Mouse (Mus musculus) kidney, postnatal 10 days (tissue): ENCODE measurements around the gene Mtus2.
"Not testable (repeated sequence)": the region's sequence is repeated elsewhere in the genome, so short reads cannot be mapped to it uniquely, and the experiment has no call there.

Experiments used
- DNase-seq: peaks from one replicate; pipeline ENCODE4 v3.0.0; 2021; ENCODE audit warnings: mixed read lengths

Mtus2 gene

DNA sequence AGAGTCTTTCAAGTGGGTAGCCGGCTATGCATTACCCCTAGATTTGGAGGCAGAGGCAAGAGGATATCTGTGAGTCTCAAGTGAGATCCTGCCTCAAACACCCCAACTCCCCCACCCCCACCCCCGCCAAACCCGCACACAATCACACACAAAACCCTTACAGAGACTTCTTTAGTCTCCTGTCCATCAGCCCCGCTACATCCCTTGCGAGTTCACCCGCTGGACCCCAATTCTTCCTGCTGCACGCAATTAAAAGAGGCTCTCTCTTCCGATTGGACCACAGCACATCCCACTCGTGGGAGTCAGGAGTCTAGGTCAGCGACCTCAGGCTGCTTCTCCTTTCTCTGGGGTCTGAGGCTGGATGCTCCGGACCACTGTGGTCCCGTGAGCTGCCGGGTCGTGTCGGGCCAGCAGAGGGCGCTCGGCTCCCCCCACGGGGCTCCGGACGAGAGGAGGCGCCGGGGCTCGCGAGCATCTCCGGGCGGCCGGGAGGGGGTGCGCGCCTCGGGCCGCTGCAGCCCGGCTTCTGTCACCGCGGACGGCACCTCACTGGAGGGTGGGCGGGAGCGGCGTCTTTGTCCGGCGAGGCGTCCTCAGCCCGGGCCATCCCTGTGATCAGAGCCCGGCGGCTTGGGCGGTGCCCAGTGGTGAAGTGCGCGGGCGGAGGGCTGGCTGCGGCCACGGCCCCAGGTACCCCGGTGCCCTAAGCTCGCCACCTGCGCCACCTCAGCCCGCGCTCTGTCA is at the start of gene Mtus2:
TSS of gene Mtus2 (plus strand) at position 500 of the 744 bp plus-strand sequence.
- peak; percentile 89 for DNase-seq

DNA sequence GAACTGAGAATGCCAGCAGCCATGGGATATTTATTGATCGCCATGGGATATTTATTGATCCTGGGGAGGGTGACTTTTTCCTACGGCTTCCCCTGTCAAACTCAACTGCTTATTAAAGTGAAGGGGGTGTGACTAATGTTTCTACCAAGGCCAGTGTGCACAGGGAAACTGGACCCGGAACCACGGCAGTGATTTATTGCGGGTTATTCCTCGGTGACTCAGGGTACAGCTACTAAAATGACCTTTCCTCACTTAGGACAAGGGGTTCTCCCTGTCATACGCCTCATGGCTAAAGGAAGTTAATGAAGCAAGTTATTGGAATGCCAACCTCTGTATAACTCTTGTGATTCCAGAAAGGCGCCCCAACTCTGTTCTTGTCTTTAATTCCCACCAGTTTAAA is 49.3 kb upstream of the Mtus2 start:
- no peak for DNase-seq

GRCm38 (mm10) chr5:147910807-147911509 is 46.2 kb upstream of the Mtus2 start:
- no peak for DNase-seq

- DNase-seq, result no peak
These were observed 45.4 kb upstream of the Mtus2 start for GRCm38 (mm10) chr5:147911744-147912143.

GRCm38 (mm10) chr5:147913241-147913842 is 43.8 kb upstream of the Mtus2 start:
- peak; percentile 51 for DNase-seq

DNA sequence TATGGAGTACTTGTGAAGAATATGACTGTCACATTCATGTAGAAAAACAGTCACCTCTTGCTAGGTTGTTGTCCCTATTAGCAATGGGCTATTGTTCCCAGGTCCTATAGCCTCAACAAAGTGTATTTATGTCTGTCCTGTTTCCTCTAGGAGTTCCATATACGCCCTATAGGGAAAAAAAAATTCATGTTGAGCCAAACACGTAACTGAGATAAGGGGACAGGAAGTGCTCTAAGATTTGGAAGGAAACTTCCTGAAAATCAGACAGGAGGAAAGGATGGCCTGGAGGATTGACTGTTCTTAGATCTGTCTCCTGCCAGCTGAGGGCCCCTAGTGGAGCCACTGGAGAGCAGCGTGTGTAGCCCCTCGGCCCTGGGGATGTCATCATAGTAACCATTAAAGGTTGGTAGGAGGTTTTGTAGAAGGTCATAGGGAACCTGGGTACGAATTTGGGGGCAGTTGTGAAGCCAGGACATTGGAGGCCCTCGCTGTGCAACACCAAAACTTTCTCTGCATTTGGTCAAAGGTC is 42.0 kb upstream of the Mtus2 start:
- peak; percentile 34 for DNase-seq

- no peak for DNase-seq
These were observed 40.9 kb upstream of the Mtus2 start for GRCm38 (mm10) chr5:147916171-147916570.

DNA sequence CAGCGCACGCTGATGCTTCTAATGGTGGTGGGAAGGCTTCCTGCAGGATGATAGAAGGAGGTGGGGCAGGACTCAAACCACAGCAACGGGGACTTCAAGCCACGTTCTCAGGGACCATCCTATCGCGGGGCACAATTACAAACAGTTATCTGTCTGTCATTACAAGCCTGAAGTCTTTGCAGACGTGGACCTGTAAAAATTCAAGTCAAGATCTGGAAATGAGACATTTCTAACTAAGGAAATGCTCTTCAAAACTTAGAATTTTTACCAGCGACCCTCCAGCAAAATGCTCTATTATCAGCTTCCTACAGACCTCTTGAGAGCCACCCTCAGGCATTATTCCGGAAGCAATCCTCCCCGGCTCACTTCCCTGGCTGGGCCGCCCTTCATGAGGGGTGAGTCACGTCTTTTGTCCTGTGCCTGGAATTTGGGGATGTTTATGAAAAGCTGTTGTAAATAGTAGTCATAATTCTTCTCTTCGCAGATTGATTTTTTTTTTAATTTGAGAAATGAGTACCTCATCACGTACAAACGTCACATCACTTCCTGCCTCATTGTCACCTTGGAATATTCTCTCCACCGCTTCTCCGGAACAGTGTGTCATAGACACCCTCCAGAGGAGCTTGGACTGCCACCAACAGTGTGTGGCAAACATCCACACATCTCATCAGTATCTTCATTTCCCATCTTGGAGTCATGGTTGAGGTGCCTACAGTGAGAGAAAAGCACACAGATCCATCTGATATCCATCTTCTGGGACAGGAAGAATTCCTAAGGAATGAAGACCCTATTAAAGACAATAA is 38.9 kb upstream of the Mtus2 start:
- peak; percentile 61 for DNase-seq

DNA sequence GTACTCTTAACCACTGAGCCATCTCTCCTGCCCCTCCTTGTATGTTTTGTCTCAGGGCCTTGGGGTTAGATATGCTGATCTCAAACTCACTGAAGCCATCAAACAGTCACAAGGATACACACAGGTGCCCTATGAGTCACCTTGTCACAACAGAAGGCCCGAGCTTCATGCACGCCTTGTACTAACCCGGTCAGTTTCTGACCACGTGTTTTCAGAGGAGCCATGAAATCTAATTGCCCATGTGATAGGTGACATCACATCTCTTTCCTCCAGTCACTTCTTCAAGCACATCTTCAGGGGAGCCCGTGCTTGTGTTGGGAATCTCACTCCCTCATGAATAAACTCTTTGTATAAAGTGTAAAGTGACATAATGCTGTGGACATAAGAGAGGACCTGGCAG is 32.5 kb upstream of the Mtus2 start:
- DNase-seq, result no peak

DNA sequence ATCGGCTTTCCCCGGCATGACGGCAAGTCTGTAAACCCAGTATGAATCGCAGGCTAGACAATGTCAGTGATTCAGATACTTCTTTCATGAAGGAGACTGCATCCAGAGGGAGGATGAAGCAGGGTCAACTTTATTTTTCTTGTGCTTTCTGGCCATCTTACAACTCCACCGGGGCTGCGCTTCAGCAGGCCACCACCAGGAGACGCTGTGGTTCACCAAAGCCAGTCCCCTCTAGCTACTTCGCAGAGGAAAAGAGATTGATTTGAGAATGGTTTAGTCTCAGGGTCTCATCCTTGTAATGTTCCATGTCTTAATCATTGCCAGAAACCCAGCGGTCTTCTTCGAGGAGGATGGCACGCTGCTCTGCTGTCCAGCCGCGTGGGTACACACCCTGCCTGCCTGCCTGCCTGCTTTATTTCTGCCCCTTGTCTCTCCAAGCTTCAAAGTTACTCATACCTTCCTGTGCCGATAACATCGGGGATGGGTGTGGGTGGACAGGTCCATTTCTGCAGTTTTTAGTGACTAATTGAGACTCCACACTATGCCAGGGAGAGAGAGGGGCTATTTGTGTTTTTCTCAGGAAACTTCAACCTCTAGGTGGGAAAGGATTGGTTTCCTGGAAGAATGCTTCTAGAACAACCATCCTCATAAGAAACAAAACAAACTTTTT is 31.1 kb upstream of the Mtus2 start:
- peak; percentile 44 for DNase-seq

DNA sequence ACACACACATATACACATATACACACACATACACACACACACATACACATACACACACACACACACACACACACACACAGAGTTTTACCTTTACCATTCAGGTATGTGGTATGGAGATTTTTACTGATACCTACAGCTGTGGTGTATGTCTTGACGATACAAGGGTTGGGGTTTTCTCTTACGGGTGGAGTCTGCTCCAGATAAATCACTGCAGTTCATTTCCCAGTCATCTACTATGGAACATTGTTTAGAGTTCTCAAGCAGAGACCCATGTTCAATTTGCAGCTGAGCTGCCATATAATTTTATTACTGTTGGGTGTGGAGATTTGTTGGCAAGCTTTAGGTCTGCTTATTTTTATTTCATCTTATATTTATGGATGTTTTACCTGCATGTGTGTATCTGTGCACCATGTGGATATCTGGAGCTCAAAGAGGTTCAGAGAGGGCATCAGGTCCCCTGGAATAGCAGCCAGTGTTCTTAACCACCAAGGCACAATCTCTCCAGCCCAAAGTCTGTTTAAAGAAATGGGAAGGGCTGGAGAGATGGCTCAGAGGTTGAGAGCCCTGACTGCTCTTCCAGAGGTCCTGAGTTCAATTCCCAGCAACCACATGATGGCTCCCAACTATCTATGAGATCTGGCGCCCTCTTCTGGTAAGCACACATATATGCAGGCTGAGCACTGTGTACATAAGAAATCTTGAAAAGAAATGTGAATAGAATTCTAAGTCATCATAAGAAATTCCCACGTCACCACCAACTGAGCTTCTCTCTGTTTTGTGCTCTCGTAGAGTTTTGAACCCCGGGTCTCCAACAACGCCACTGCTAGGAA is 28.2 kb upstream of the Mtus2 start:
- DNase-seq, result no peak

DNA sequence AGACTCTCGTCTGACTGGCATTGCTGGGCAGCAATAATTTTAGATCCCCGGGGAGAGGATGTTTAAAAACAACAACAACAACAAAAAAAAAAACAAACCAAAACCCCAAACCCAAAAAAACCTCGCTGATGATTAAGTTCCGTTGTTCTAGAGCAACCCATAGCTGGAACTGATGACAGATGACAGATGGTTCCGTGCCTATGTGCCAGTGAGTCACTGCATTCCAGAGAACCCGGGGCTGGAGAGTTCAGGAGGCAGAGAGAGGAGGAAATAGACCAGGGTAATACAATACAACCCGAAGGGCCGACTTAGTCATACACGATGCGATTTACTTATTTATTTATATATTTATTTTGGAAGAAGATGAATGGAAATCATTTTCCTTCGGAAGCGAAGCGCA is 22.0 kb upstream of the Mtus2 start:
- DNase-seq, result no peak

GRCm38 (mm10) chr5:147939226-147939625 is 17.9 kb upstream of the Mtus2 start:
- no peak for DNase-seq

- peak; percentile 52 for DNase-seq
These were observed 12.0 kb upstream of the Mtus2 start for GRCm38 (mm10) chr5:147945000-147945666.

DNA sequence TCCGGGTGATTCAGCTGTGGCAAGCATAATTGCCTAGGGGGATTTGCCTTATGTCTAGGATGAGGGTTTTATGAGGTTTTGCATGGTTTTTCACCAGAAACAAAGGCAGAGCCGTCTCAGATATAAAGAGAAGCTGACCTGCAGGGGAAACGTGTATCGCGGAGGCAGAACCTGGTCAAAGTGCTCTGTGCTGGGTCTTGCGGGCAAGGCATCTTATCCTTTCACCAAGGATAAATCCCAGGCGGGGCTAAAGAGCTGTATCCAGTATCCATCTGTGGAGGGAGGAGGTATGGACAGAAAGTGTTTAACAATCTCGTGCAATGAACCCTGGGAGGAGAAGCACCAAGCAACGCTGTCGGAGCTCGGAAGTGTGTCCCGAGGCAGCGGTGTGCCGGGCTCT is 7.2 kb upstream of the Mtus2 start:
- no peak for DNase-seq

DNA sequence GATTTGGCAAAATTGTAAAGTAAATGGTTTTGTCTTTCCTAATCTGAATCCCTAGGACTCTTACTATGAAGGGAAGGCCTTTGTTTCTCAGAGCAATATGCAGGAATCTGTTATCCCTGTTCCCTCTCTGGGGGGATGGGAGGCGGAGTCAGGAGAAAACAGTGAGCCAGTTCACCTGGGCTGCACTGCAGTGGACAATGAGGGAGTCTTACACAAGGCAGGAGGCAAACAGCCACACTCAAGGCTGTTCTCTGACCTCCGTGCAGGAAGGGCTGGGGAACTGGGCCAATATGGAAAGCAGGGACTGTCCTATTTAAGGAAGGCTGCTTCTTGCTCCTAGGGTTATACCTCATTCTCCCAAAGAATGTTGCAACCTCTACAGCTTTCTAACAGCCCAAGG is 5.4 kb upstream of the Mtus2 start:
- no peak for DNase-seq

- DNase-seq, result not testable (repeated sequence)
These were observed 3.9 kb upstream of the Mtus2 start for GRCm38 (mm10) chr5:147953181-147953580.

GRCm38 (mm10) chr5:147955671-147956070 is 1.4 kb upstream of the Mtus2 start:
- no peak for DNase-seq

DNA sequence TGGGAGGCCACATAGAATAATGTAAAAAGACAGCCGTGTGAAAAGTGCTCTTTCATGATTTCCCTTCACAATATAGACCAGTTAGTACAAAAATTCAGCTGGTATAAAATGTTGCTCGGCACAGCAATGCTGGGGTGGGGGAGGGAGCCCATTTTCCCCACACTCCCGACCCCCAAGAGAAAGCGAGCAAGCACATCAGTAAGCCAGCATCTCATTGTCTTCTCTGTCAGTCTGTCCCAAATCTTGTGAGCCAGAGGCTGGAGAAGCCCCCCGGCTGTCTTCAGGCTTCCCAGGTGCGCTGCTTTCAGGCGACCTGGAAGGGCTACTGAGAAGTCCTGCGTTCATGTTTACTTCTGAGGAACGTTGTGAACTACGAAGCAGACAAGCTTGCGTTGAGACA is 699 bp upstream of the Mtus2 start:
- DNase-seq, result no peak

DNA sequence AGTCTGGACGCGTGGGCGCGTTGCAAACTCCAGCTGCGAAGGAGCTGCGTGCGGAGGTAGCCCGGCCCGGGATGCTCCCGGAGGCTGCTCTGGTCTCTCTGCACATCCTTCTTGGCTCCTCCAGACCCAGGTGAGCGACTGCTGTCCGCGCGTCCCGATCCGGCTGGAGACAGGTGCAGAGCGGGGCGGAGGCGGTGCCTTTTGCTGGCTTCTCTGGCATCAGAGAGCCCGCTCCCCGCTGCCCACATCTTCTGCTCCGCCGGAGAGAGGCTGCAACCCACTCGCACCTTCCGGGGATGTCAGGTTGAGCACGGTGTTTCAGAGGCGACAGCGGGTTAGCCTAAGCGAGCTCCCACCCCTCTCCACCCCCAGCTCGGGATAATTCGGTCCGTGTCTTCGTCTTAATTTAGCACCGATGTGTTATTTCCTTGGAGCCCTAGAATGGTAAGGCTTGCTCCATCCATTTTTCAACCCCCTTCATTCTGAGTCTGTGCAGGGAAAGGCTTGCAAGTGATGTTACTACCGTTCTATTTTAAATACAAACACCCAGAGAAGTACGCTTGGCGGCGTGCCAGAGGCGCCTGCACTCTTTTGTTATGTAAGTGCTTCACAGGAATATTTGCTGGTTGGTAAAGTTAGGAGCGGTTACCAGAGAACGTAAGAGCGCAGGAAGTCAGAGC is 612 bp downstream of the Mtus2 start:
- peak; percentile 68 for DNase-seq
